Mouse (Mus musculus): Measurements from ENCODE around the gene AC153137.1.

DNA sequence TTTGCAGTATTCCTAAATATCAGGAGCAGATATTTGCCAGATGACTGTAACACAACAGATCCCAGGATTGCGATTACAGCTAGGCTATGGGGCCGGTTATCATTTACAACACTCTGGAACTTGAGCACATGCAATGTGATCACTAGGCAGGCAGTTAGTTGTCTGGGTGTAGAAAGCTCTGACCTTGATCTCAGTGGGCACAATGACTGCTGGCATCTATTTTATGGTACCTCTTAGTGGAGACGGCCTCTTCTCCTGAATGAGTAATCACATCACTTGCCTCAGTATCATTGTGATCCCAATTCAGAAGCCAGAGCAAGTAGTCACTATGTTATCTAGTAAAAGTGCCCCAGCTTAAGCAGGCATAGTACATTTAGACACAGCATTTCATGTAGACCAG is 37.2 kb downstream of the AC153137.1 start:
- no peak for TF ChIP-seq CTCF (IDR thresholded peaks at IDR 0.05; ENCODE audit: borderline replicate concordance, extremely low read depth, insufficient read depth, insufficient read length)
- TF ChIP-seq POLR2A (IDR thresholded peaks at IDR 0.05; ENCODE audit: borderline replicate concordance, extremely low read depth, insufficient read depth, insufficient read length, poor library complexity, severe bottlenecking) = no peak

Data from brain, embryonic 14.5 days (tissue).